7 mouse cellular contexts compared by ENCODE assay signal in the genomic region with DNA sequence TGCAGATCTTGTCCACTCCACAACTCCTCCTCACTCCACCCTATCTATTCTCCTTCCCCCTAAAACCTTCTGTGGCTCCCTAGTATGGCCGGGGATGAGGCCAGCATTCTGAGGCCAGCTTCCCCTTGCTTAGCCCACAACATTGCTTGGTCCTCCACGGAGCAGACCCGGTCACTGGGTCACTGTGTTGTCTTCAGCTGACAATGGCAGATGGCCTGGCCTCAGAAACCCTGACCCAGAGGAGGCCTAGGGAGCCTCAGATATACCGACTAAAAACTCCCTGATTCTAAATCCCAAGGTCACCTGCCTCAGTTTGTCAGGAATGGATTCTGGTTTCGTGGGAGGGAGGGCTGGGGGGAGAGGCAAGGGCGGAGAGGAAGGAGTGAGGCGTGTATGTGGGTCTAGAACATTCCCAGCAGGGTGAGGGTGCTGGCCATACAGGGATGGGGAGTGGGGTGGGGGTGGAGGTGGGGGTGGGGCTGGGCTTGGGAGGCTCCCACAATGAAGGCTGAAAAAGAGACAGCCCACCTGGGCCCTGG. TPM values are rescaled to one million over a fixed set of nuclear protein-coding genes. Genes with fewer than 3 reads are reported as not detected.
DNase-seq lines count a peak whose midpoint lies in the region; ATAC-seq and TF ChIP-seq lines count a peak whose summit lies in the region.

No protein-coding gene starts in this region.

- H3K27ac ChIP-seq in lung, postnatal 0 days (ENCODE audit: low read length), result peak overlapping the region; percentile 77
- peak overlapping the region; percentile 68 for H3K27ac ChIP-seq in forebrain, embryonic 13.5 days
- peak overlapping the region; percentile 94 for H3K27ac ChIP-seq in limb, embryonic 12.5 days
- peak overlapping the region; percentile 85 for H3K27ac ChIP-seq in stomach, embryonic 14.5 days (ENCODE audit: low read length)

- H3K4me1 ChIP-seq in lung, postnatal 0 days (ENCODE audit: insufficient read depth, low read depth, low read length), result peaks cover 15% of the 10 kb centered on the region
- peaks cover 53% of the 10 kb centered on the region for H3K4me1 ChIP-seq in forebrain, embryonic 13.5 days
- H3K4me1 ChIP-seq in limb, embryonic 12.5 days (replicated peaks), result peaks cover 71% of the 10 kb centered on the region
- H3K4me1 ChIP-seq in stomach, embryonic 14.5 days (ENCODE audit: control insufficient read depth, insufficient read depth, low read length), result peaks cover 27% of the 10 kb centered on the region

- no peak overlapping the region for H3K4me3 ChIP-seq in lung, postnatal 0 days (ENCODE audit: low read depth, low read length)
- H3K4me3 ChIP-seq in forebrain, embryonic 13.5 days, result 0 out of 2 replicates have a peak overlapping the region, but pooled peaks have one; percentile 3
- H3K4me3 ChIP-seq in limb, embryonic 12.5 days (replicated peaks), result peak overlapping the region; percentile 17; the same call in 1 of the 2 replicates
- no peak overlapping the region for H3K4me3 ChIP-seq in stomach, embryonic 14.5 days (ENCODE audit: low read depth, low read length)

- WGBS in lung, postnatal 0 days, result 23% methylated on average over 4 of the region's 7 CpGs
- 19% methylated on average over 7 of the region's 7 CpGs for WGBS in forebrain, embryonic 13.5 days
- WGBS in limb, embryonic 12.5 days, result 21% methylated on average over 7 of the region's 7 CpGs
- WGBS in stomach, embryonic 14.5 days, result 13% methylated on average over 7 of the region's 7 CpGs

- no peak overlapping the region for H3K9ac ChIP-seq in lung, postnatal 0 days (replicated peaks; ENCODE audit: low read depth)
- peak overlapping the region; percentile 58 for H3K9ac ChIP-seq in forebrain, embryonic 13.5 days
- 0 out of 2 replicates have a peak overlapping the region, but pooled peaks have one; percentile 31 for H3K9ac ChIP-seq in limb, embryonic 12.5 days (replicated peaks)
- 0 out of 2 replicates have a peak overlapping the region, but pooled peaks have one; percentile 0 for H3K9ac ChIP-seq in stomach, embryonic 14.5 days (replicated peaks; ENCODE audit: low read depth, low read length)

- TF ChIP-seq EP300 in lung, postnatal 0 days (IDR thresholded peaks at IDR 0.05), result no peak

- H3K4me2 ChIP-seq in lung, postnatal 0 days (replicated peaks; ENCODE audit: low read depth, low read length), result peak overlapping the region; percentile 25; the same call in 1 of the 2 replicates
- H3K4me2 ChIP-seq in forebrain, embryonic 13.5 days, result peak overlapping the region; percentile 41
- peak overlapping the region; percentile 50 for H3K4me2 ChIP-seq in limb, embryonic 12.5 days
- H3K4me2 ChIP-seq in stomach, embryonic 14.5 days (replicated peaks; ENCODE audit: low read depth, low read length), result peak overlapping the region; percentile 19

- H3K27me3 ChIP-seq in lung, postnatal 0 days (replicated peaks; ENCODE audit: insufficient read depth, low read length), result no peaks in the 10 kb centered on the region
- peaks cover 26% of the 10 kb centered on the region for H3K27me3 ChIP-seq in forebrain, embryonic 13.5 days
- H3K27me3 ChIP-seq in limb, embryonic 12.5 days, result peaks cover 46% of the 10 kb centered on the region
- H3K27me3 ChIP-seq in stomach, embryonic 14.5 days (ENCODE audit: control insufficient read depth, insufficient read depth, low read length), result no peaks in the 10 kb centered on the region

- no peak for ATAC-seq in lung, postnatal 0 days
- no peak for ATAC-seq in forebrain, embryonic 13.5 days
- peak; percentile 7; the same call in 1 of the 2 replicates for ATAC-seq in limb, embryonic 12.5 days (ENCODE audit: insufficient number of reproducible peaks, insufficient read depth, low FRiP score, low TSS enrichment, low read depth)
- ATAC-seq in stomach, embryonic 14.5 days (ENCODE audit: insufficient number of reproducible peaks, insufficient read depth, low FRiP score, low read depth), result no peak

- TF ChIP-seq CTCF in lung, postnatal 0 days (IDR thresholded peaks at IDR 0.05), result no peak

- peaks cover 33% of the 10 kb centered on the region for H3K36me3 ChIP-seq in lung, postnatal 0 days (ENCODE audit: insufficient read depth, low read length)
- H3K36me3 ChIP-seq in forebrain, embryonic 13.5 days (ENCODE audit: poor library complexity, severe bottlenecking), result peaks cover 60% of the 10 kb centered on the region
- H3K36me3 ChIP-seq in limb, embryonic 12.5 days, result peaks cover 62% of the 10 kb centered on the region
- H3K36me3 ChIP-seq in stomach, embryonic 14.5 days (ENCODE audit: control insufficient read depth, insufficient read depth, low read length), result peaks cover 50% of the 10 kb centered on the region

- no peaks in the 10 kb centered on the region for H3K9me3 ChIP-seq in lung, postnatal 0 days (ENCODE audit: low read length)
- H3K9me3 ChIP-seq in forebrain, embryonic 13.5 days (replicated peaks), result no peaks in the 10 kb centered on the region
- H3K9me3 ChIP-seq in limb, embryonic 12.5 days, result no peaks in the 10 kb centered on the region
- H3K9me3 ChIP-seq in stomach, embryonic 14.5 days (ENCODE audit: control insufficient read depth, low read depth, low read length), result no peaks in the 10 kb centered on the region

- DNase-seq in lung, postnatal 0 days (ENCODE audit: low spot score), result no peak
- no peak for DNase-seq in lung, postnatal 25 days (ENCODE audit: low spot score)
- DNase-seq in urinary bladder, adult 2 months (ENCODE audit: low spot score), result no peak
- DNase-seq in frontal cortex, postnatal 36 days (ENCODE audit: low spot score in 2 of 2), result no peak

RNA-seq across cellular contexts. Expression of gene Smim24, which starts 9.4 kb away (rescaled TPM):
- 3.1 and 3.6 TPM in 2 replicates for polyA plus RNA-seq in lung, postnatal 0 days (2015; fragmentation: Nextera tagmentation; extraction: Ambion mirVana)
- 1.8 TPM in 2 replicates for polyA plus RNA-seq in forebrain, embryonic 13.5 days (2015; fragmentation: Nextera tagmentation; extraction: Ambion mirVana)
- 2.9 and 3.0 TPM in 2 replicates for polyA plus RNA-seq in limb, embryonic 12.5 days (2016; fragmentation: Nextera tagmentation; extraction: Ambion mirVana)
- polyA plus RNA-seq in stomach, embryonic 14.5 days (2014; fragmentation: Nextera tagmentation; extraction: Ambion mirVana), result 17.7 and 21.5 TPM in 2 replicates
- polyA plus RNA-seq in urinary bladder, adult 2 months (2012; rRNA removed), result 5.0 and 6.9 TPM in 2 replicates

RNA-seq across cellular contexts. Expression of gene Gm48552, which starts 13.5 kb away (rescaled TPM):
- polyA plus RNA-seq in lung, postnatal 0 days (2015; fragmentation: Nextera tagmentation; extraction: Ambion mirVana), result 0.20 and 0.63 TPM in 2 replicates
- 2.1 and 2.3 TPM in 2 replicates for polyA plus RNA-seq in forebrain, embryonic 13.5 days (2015; fragmentation: Nextera tagmentation; extraction: Ambion mirVana)
- 1.1 and 3.1 TPM in 2 replicates for polyA plus RNA-seq in limb, embryonic 12.5 days (2016; fragmentation: Nextera tagmentation; extraction: Ambion mirVana)
- polyA plus RNA-seq in stomach, embryonic 14.5 days (2014; fragmentation: Nextera tagmentation; extraction: Ambion mirVana), result 1.0 and 1.1 TPM in 2 replicates
- 2.7 and 3.6 TPM in 2 replicates for polyA plus RNA-seq in urinary bladder, adult 2 months (2012; rRNA removed)

RNA-seq across cellular contexts. Expression of gene Gm48551, which starts 18.0 kb away (rescaled TPM):
- 2.4 and 3.0 TPM in 2 replicates for polyA plus RNA-seq in lung, postnatal 0 days (2015; fragmentation: Nextera tagmentation; extraction: Ambion mirVana)
- polyA plus RNA-seq in forebrain, embryonic 13.5 days (2015; fragmentation: Nextera tagmentation; extraction: Ambion mirVana), result 4.2 and 5.8 TPM in 2 replicates
- polyA plus RNA-seq in limb, embryonic 12.5 days (2016; fragmentation: Nextera tagmentation; extraction: Ambion mirVana), result 3.3 and 3.8 TPM in 2 replicates
- 3.1 and 4.1 TPM in 2 replicates for polyA plus RNA-seq in stomach, embryonic 14.5 days (2014; fragmentation: Nextera tagmentation; extraction: Ambion mirVana)
- polyA plus RNA-seq in urinary bladder, adult 2 months (2012; rRNA removed), result 3.6 and 3.8 TPM in 2 replicates

RNA-seq across cellular contexts. Expression of gene Dohh, which starts 18.1 kb away (rescaled TPM):
- polyA plus RNA-seq in lung, postnatal 0 days (2015; fragmentation: Nextera tagmentation; extraction: Ambion mirVana), result 49.4 and 55.2 TPM in 2 replicates
- 76.7 and 87.3 TPM in 2 replicates for polyA plus RNA-seq in forebrain, embryonic 13.5 days (2015; fragmentation: Nextera tagmentation; extraction: Ambion mirVana)
- polyA plus RNA-seq in limb, embryonic 12.5 days (2016; fragmentation: Nextera tagmentation; extraction: Ambion mirVana), result 71.9 and 74.6 TPM in 2 replicates
- polyA plus RNA-seq in stomach, embryonic 14.5 days (2014; fragmentation: Nextera tagmentation; extraction: Ambion mirVana), result 44.8 and 48.5 TPM in 2 replicates
- 42.9 and 47.4 TPM in 2 replicates for polyA plus RNA-seq in urinary bladder, adult 2 months (2012; rRNA removed)

RNA-seq across cellular contexts. Expression of gene Fzr1, which starts 24.0 kb away (rescaled TPM):
- polyA plus RNA-seq in lung, postnatal 0 days (2015; fragmentation: Nextera tagmentation; extraction: Ambion mirVana), result 39.5 and 39.7 TPM in 2 replicates
- polyA plus RNA-seq in forebrain, embryonic 13.5 days (2015; fragmentation: Nextera tagmentation; extraction: Ambion mirVana), result 117 and 128 TPM in 2 replicates
- 136 and 137 TPM in 2 replicates for polyA plus RNA-seq in limb, embryonic 12.5 days (2016; fragmentation: Nextera tagmentation; extraction: Ambion mirVana)
- 81.3 and 88.7 TPM in 2 replicates for polyA plus RNA-seq in stomach, embryonic 14.5 days (2014; fragmentation: Nextera tagmentation; extraction: Ambion mirVana)
- 34.1 and 34.4 TPM in 2 replicates for polyA plus RNA-seq in urinary bladder, adult 2 months (2012; rRNA removed)

Comparison
In these comparisons a context has a peak if more than half of its experiments do, and no peak if none do; other contexts are left out.
1. H3K4me3 ChIP-seq: peak in forebrain, embryonic 13.5 days (single experiment) and limb, embryonic 12.5 days (single experiment); none in lung, postnatal 0 days (single experiment) and stomach, embryonic 14.5 days (single experiment).
2. Peak in every context shown above with its lines, with median percentiles within 50 percentile points of each other: H3K27ac ChIP-seq and H3K4me2 ChIP-seq.